Mouse (Mus musculus): ENCODE results near the gene B4galnt2. TPM values are rescaled to one million over a fixed set of nuclear protein-coding genes. Genes with fewer than 3 reads are reported as not detected.

The B4galnt2 gene
- polyA plus RNA-seq, 1 experiment from 2014 or later = not detected

DNA sequence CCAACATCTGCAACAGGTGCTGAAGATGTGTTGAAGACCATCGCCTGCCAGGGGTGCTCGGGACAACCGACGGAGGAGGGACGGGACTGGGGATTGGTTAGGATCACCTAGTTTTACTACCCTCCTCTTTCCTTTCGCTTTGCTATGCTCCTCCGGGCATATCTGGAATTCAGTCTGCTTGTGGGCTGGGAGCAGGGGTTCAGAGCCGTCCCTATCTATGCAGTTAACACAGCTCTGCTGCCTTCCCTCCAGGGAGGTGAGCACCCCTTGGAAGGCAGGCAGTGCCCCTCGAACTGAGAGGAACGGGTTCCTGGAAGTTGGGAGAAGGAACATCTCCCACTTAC, 83.4 kb downstream of the B4galnt2 start:
- ATAC-seq = no peak
- H3K27ac ChIP-seq (ENCODE audit: low read length) = no peak overlapping the region
- peak overlapping the region; percentile 38 for H3K4me2 ChIP-seq (ENCODE audit: low read length)
- H3K9ac ChIP-seq (replicated peaks; ENCODE audit: low read depth, low read length) = no peak overlapping the region
- no peaks in the 10 kb centered on the region for H3K9me3 ChIP-seq (ENCODE audit: control insufficient read depth, low read length)
- no peaks in the 10 kb centered on the region for H3K36me3 ChIP-seq (ENCODE audit: control insufficient read depth, insufficient read depth)
- peaks cover 19% of the 10 kb centered on the region for H3K4me1 ChIP-seq (replicated peaks; ENCODE audit: control insufficient read depth, insufficient read depth, low read length)
- H3K27me3 ChIP-seq (replicated peaks; ENCODE audit: control insufficient read depth, insufficient read depth, low read length) = peaks cover 86% of the 10 kb centered on the region
- H3K4me3 ChIP-seq (replicated peaks; ENCODE audit: low read length) = peak overlapping the region; percentile 15; the same call in 1 of the 2 replicates
- 4% methylated on average over 10 of the region's 10 CpGs for WGBS

DNA sequence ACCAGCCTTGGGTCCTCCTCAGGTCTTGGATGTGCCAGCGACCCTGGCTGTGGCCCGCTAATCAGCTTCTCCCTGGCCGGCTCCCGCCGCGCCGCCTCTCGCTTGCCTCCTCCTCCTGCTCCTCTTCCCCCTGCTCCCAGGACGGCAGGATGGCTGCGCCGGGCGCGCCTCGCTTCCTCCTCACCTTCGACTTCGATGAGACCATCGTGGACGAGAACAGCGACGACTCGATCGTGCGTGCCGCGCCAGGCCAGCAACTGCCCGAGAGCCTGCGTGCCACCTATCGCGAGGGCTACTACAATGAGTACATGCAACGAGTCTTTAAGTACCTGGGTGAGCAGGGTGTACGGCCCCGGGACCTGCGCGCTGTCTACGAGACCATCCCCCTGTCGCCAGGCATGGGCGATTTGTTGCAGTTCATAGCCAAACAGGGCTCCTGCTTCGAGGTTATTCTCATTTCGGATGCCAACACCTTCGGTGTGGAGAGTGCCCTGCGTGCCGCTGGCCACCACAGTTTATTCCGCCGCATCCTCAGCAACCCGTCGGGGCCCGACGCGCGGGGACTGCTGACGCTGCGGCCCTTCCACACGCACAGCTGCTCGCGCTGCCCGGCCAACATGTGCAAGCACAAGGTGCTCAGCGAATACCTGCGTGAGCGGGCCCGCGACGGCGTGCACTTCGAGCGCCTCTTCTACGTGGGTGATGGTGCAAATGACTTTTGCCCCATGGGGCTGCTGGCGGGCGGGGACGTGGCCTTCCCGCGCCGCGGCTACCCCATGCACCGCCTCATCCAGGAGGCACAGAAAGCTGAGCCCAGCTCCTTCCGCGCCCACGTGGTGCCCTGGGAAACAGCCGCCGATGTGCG, 84.0 kb downstream of the B4galnt2 start:
- 2% methylated on average over 80 of the region's 80 CpGs for WGBS
- Histone ChIP-seq H3K4me2 (ENCODE audit: low read length) (peak overlapping the region; percentile 38), H3K4me1 (replicated peaks; ENCODE audit: control insufficient read depth, insufficient read depth, low read length) (peaks cover 19% of the 10 kb centered on the region), H3K9me3 (ENCODE audit: control insufficient read depth, low read length) (no peaks in the 10 kb centered on the region), H3K27ac (ENCODE audit: low read length) (no peak overlapping the region), H3K4me3 (replicated peaks; ENCODE audit: low read length) (peak overlapping the region; percentile 15), H3K27me3 (replicated peaks; ENCODE audit: control insufficient read depth, insufficient read depth, low read length) (peaks cover 81% of the 10 kb centered on the region), H3K9ac (replicated peaks; ENCODE audit: low read depth, low read length) (no peak overlapping the region), H3K36me3 (ENCODE audit: control insufficient read depth, insufficient read depth) (no peaks in the 10 kb centered on the region)
- ATAC-seq = no peak

DNA sequence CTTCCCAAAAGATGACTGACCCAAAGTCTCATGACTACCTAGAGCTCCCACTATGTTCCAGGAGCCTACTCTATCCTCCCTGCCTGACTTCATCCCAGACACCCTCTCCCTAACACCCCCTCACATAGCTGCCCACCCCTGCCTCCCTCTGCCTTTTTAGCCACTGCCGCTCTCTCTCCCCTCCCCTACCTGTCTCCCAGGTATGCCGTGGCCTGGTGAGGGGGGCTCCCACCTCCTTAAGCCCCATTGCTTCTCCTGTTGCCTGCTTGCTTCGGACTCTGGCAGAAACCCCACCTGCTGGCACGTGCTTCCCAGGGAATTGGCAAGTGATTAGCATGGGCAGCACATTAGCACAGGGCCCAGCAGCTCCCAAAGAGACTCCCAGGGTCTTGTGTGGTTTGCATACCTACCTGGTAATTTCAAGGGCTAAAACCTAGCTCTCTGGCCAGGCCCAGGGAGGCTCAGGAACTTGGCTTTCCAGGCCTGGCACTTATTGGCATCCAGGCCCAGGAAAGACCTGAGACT, 85.1 kb downstream of the B4galnt2 start:
- Histone ChIP-seq H3K4me3 (replicated peaks; ENCODE audit: low read length) (no peak overlapping the region), H3K4me2 (ENCODE audit: low read length) (no peak overlapping the region), H3K4me1 (replicated peaks; ENCODE audit: control insufficient read depth, insufficient read depth, low read length) (peaks cover 25% of the 10 kb centered on the region), H3K9ac (replicated peaks; ENCODE audit: low read depth, low read length) (no peak overlapping the region), H3K27ac (ENCODE audit: low read length) (no peak overlapping the region), H3K36me3 (ENCODE audit: control insufficient read depth, insufficient read depth) (no peaks in the 10 kb centered on the region), H3K27me3 (replicated peaks; ENCODE audit: control insufficient read depth, insufficient read depth, low read length) (peaks cover 82% of the 10 kb centered on the region), H3K9me3 (ENCODE audit: control insufficient read depth, low read length) (no peaks in the 10 kb centered on the region)
- no peak for ATAC-seq
- 20% methylated on average over 4 of the region's 4 CpGs for WGBS

DNA sequence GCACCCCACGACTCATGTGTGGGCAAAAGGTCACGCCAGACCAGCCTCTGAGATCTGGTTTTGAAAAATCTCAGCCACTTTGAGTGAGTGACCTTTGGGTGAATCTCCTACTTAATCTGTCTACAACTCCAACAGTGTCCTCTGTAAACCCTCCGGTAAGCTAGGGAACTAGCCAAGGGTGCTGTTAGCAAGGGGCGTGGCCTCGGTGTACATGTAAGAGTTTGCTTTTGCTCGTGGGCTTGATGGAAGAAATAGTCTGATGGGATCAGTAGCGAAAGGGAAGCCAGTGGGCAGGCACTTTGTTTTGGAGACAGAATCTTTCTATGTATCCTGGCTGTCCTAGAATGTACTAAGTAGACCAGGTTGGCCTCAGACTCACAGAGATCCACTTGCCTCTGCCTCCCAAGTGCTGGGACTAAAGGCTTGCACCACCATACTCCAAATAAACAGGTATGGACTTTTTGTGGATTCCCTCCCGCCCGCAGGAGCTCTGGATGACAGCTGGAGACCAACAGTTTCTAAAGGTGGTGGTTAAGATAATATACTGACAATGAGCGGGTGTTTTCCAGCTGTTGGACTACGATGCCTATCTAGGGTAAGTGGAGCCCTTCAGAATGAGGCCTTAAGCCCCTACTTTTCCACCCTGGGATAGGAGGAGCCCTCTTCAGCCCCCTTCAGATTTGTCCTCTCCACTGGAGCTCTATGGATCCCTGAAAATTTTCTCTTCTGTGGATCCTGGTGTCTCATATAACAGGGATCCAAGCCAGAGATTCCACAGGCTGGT, 86.3 kb downstream of the B4galnt2 start:
- no peak for ATAC-seq

DNA sequence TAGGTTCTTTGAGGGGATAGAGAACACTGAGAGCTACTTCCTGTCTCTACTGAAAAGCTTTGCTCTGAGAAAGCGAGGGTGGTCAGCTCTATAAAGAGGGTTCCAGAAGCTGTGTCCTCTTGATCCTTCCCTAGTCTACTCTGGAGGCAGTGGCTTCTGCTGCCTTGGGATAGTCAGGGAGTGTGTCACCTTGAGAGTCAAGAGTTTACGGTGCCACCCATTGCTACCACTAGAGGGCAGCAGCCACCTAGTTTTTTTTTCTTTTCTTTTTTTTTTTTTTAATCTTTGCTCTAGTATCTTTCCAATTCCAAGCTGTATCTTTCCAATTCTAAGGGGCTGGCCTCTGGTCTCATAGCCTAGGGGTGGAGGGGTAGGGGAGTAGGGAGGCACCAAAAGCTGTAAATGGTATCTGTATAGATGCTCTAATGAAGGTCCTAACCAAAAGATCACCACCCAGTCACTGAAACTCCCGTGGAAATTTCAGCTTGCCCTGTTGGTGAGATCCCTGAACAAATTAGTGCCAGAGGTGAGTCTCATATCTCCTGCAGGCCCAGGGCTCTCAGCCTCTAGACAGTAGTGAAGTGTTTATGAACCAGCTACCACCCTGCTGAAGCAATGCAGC, 87.1 kb downstream of the B4galnt2 start:
- Histone ChIP-seq H3K4me3 (replicated peaks; ENCODE audit: low read length) (no peak overlapping the region), H3K9me3 (ENCODE audit: control insufficient read depth, low read length) (no peaks in the 10 kb centered on the region), H3K36me3 (ENCODE audit: control insufficient read depth, insufficient read depth) (no peaks in the 10 kb centered on the region), H3K27me3 (replicated peaks; ENCODE audit: control insufficient read depth, insufficient read depth, low read length) (peaks cover 74% of the 10 kb centered on the region), H3K27ac (ENCODE audit: low read length) (no peak overlapping the region), H3K4me1 (replicated peaks; ENCODE audit: control insufficient read depth, insufficient read depth, low read length) (peaks cover 22% of the 10 kb centered on the region), H3K4me2 (ENCODE audit: low read length) (no peak overlapping the region), H3K9ac (replicated peaks; ENCODE audit: low read depth, low read length) (no peak overlapping the region)
- ATAC-seq = no peak
- 24% methylated on average over 3 of the region's 3 CpGs for WGBS

More for the DNA sequence above, 86.3 kb downstream of the B4galnt2 start:
- no peaks in the 10 kb centered on the region for H3K9me3 ChIP-seq (ENCODE audit: control insufficient read depth, low read length)
- no peaks in the 10 kb centered on the region for H3K36me3 ChIP-seq (ENCODE audit: control insufficient read depth, insufficient read depth)
- no peak overlapping the region for H3K4me2 ChIP-seq (ENCODE audit: low read length)
- WGBS = 76% methylated on average over 11 of the region's 11 CpGs
- no peak overlapping the region for H3K4me3 ChIP-seq (replicated peaks; ENCODE audit: low read length)
- peaks cover 22% of the 10 kb centered on the region for H3K4me1 ChIP-seq (replicated peaks; ENCODE audit: control insufficient read depth, insufficient read depth, low read length)
- peaks cover 75% of the 10 kb centered on the region for H3K27me3 ChIP-seq (replicated peaks; ENCODE audit: control insufficient read depth, insufficient read depth, low read length)
- H3K9ac ChIP-seq (replicated peaks; ENCODE audit: low read depth, low read length) = no peak overlapping the region
- H3K27ac ChIP-seq (ENCODE audit: low read length) = no peak overlapping the region

DNA sequence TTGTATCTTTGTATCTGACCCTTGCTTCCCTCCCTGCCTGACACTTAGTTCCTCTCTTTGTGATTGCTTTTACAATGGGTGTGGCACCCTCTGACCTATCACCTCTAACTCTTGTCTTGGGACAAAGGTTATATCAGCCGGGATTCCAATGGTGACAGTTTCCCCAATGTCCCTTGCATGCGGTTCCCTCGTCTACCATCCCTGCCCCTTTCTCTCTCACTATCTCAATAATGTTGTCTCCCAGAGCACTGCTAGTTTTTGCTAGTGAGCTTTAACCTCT, 87.6 kb downstream of the B4galnt2 start:
- Histone ChIP-seq H3K36me3 (ENCODE audit: control insufficient read depth, insufficient read depth) (no peaks in the 10 kb centered on the region), H3K27ac (ENCODE audit: low read length) (no peak overlapping the region), H3K4me2 (ENCODE audit: low read length) (no peak overlapping the region), H3K27me3 (replicated peaks; ENCODE audit: control insufficient read depth, insufficient read depth, low read length) (peaks cover 71% of the 10 kb centered on the region), H3K4me3 (replicated peaks; ENCODE audit: low read length) (no peak overlapping the region), H3K9me3 (ENCODE audit: control insufficient read depth, low read length) (no peaks in the 10 kb centered on the region), H3K9ac (replicated peaks; ENCODE audit: low read depth, low read length) (no peak overlapping the region), H3K4me1 (replicated peaks; ENCODE audit: control insufficient read depth, insufficient read depth, low read length) (peaks cover 22% of the 10 kb centered on the region)
- no peak for ATAC-seq
- WGBS = 48% methylated on average over 3 of the region's 3 CpGs

DNA sequence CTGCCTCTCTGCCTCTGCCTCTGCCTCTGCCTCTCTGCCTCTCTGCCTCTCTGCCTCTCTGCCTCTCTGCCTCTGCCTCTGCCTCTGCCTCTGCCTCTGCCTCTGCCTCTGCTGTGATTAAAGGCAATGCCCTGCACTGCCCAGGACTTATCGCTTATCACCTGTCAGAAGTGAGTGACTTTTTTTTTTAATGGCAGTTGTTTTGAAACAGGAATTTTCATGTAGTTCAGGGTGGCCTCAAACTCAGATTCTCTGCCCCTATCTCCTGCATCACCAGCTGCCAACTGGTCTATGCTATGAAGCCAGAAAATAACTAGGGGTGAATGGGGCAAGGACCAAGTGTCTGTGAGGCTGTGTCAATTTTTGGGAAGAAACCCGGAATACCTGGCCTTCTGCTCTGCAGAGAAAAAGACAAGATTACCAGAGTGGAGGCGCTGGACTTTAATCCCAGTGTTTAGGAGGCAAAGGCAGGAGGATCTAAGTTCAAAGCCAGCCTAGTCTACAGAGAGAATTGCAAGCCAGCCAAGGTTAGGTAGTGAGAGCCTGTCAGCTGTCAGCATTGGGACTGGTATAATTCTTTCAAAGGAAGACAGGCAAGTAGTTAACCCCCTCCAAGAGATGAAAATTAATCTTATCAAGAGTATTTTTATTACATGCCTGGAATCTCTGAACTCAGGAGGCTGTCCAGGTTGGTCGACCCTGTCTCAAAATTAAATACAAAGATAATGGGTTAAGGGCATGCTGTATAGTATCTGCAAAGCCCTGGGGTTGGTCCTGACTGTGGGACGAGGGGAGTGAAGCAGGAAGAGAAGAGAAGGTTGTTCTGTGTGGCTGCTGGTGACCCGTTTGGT, 88.1 kb downstream of the B4galnt2 start:
- Histone ChIP-seq H3K27me3 (replicated peaks; ENCODE audit: control insufficient read depth, insufficient read depth, low read length) (peaks cover 65% of the 10 kb centered on the region), H3K4me3 (replicated peaks; ENCODE audit: low read length) (no peak overlapping the region), H3K9me3 (ENCODE audit: control insufficient read depth, low read length) (no peaks in the 10 kb centered on the region), H3K4me2 (ENCODE audit: low read length) (no peak overlapping the region), H3K9ac (replicated peaks; ENCODE audit: low read depth, low read length) (no peak overlapping the region), H3K27ac (ENCODE audit: low read length) (no peak overlapping the region), H3K36me3 (ENCODE audit: control insufficient read depth, insufficient read depth) (no peaks in the 10 kb centered on the region), H3K4me1 (replicated peaks; ENCODE audit: control insufficient read depth, insufficient read depth, low read length) (peaks cover 22% of the 10 kb centered on the region)
- ATAC-seq = no peak
- WGBS = 60% methylated on average over 6 of the region's 6 CpGs

DNA sequence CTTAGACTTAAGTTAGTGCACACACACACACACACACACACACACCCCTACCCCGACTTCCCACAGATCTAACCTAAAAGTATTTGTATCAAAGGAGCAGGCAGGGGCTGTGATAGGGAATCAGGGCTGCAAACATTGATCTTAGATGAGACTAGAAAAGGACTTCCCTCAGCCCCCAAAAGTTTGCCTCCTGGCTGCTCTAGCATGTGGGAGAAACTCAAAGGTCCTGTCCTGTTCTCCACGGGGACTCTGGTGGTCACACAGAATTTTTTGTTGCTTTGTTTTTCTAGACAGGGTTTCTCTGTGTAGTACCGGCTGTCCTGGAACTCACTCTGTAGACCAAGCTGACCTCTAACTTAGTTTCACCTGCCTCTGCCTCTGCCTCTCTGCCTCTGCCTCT, 89.1 kb downstream of the B4galnt2 start:
- Histone ChIP-seq H3K4me3 (replicated peaks; ENCODE audit: low read length) (no peak overlapping the region), H3K9ac (replicated peaks; ENCODE audit: low read depth, low read length) (no peak overlapping the region), H3K9me3 (ENCODE audit: control insufficient read depth, low read length) (no peaks in the 10 kb centered on the region), H3K36me3 (ENCODE audit: control insufficient read depth, insufficient read depth) (no peaks in the 10 kb centered on the region), H3K27ac (ENCODE audit: low read length) (no peak overlapping the region), H3K4me2 (ENCODE audit: low read length) (no peak overlapping the region), H3K27me3 (replicated peaks; ENCODE audit: control insufficient read depth, insufficient read depth, low read length) (peaks cover 56% of the 10 kb centered on the region), H3K4me1 (replicated peaks; ENCODE audit: control insufficient read depth, insufficient read depth, low read length) (peaks cover 14% of the 10 kb centered on the region)
- ATAC-seq = no peak
- 58% methylated on average over 3 of the region's 3 CpGs for WGBS
